Mouse (Mus musculus): ENCODE results near the gene Btg2. TPM values are rescaled to one million over a fixed set of nuclear protein-coding genes. Genes with fewer than 3 reads are reported as not detected.

Btg2 gene
- total and polyA plus RNA-seq, 3 experiments: 7.2 to 19.7 (median 11.6) TPM

- dilution Hi-C loops (cut with MboI; ENCODE audit: extremely low pct_ligation_motif_present, extremely low pct_unique_long_range_greater_than_20kb, low sequenced_read_pairs): no loop called here
- no peak overlapping the region for H3K4me3 ChIP-seq (replicated peaks in 1 of 3; ENCODE audit: low read depth in 2 of 3, low read length in 2 of 3, poor library complexity in 1 of 3)
- H3K9ac ChIP-seq (ENCODE audit: insufficient read depth, low read depth): peak overlapping the region; percentile 23; the same call in 1 of the 2 replicates
- H3K4me1 ChIP-seq (ENCODE audit: control insufficient read depth in 1 of 2, insufficient read depth in 2 of 2): peaks cover 21 to 55% of the 10 kb centered on the region in 2 experiments
- H3K79me2 ChIP-seq (replicated peaks; ENCODE audit: control insufficient read depth, extremely low read depth, insufficient read depth, poor library complexity, severe bottlenecking): no peaks in the 10 kb centered on the region
- H3K27me3 ChIP-seq (replicated peaks): peaks cover 30% of the 10 kb centered on the region
- TF ChIP-seq POLR2A (IDR thresholded peaks at IDR 0.05; ENCODE audit: low read depth, low read length) (no peak), MAZ (IDR thresholded peaks at IDR 0.05; ENCODE audit: low read depth, low read length) (no peak), ZC3H11A (IDR thresholded peaks at IDR 0.05; ENCODE audit: low read depth, low read length) (peak; percentile 61), ETS1 (conservative IDR thresholded peaks at IDR 0.05; ENCODE audit: low read depth, low read length) (peak; percentile 55), MEF2A (IDR thresholded peaks at IDR 0.05; ENCODE audit: borderline replicate concordance, low read depth, low read length) (no peak; the same call in 1 of the 2 replicates), ZKSCAN1 (IDR thresholded peaks at IDR 0.05; ENCODE audit: borderline replicate concordance, low read depth, low read length) (no peak), JUND (conservative IDR thresholded peaks at IDR 0.05; ENCODE audit: low read depth, low read length) (no peak), TCF12 (IDR thresholded peaks at IDR 0.05; ENCODE audit: low read depth, low read length) (peak; percentile 96), IRF4 (IDR thresholded peaks at IDR 0.05; ENCODE audit: low read depth, low read length) (peak; percentile 67), USF2 (conservative IDR thresholded peaks at IDR 0.05; ENCODE audit: low read depth, low read length) (no peak), NELFE (IDR thresholded peaks at IDR 0.05; ENCODE audit: low read depth, low read length) (no peak), JUN (IDR thresholded peaks at IDR 0.05; ENCODE audit: insufficient read depth, low read depth, low read length) (no peak), ZNF384 (IDR thresholded peaks at IDR 0.05; ENCODE audit: low read depth, low read length) (no peak), NRF1 (IDR thresholded peaks at IDR 0.05; ENCODE audit: low read depth, low read length) (0 out of 2 replicates have a peak, but pooled peaks have one; percentile 29), MAX (IDR thresholded peaks at IDR 0.05; ENCODE audit: low read length) (peak; percentile 62; the same call in 1 of the 2 replicates), CTCF (conservative IDR thresholded peaks at IDR 0.05 in 1 of 2, IDR thresholded peaks at IDR 0.05 in 1 of 2; ENCODE audit: low read depth in 2 of 2, low read length in 2 of 2) (peak in 1 of 2 experiments; percentile 86; a peak in 2 of 4 replicates), BHLHE40 (IDR thresholded peaks at IDR 0.05; ENCODE audit: low read depth, low read length) (no peak; the same call in 1 of the 2 replicates), CHD2 (IDR thresholded peaks at IDR 0.05; ENCODE audit: low read length) (no peak), SIN3A (IDR thresholded peaks at IDR 0.05; ENCODE audit: low read length) (no peak; the same call in 1 of the 2 replicates), KAT2A (IDR thresholded peaks at IDR 0.05; ENCODE audit: insufficient replicate concordance, low read length) (no peak), EP300 (IDR thresholded peaks at IDR 0.05; ENCODE audit: low read length) (peak; percentile 84), HCFC1 (IDR thresholded peaks at IDR 0.05; ENCODE audit: low read depth, low read length) (no peak), ZMIZ1 (IDR thresholded peaks at IDR 0.05; ENCODE audit: low read depth, low read length) (no peak), PAX5 (IDR thresholded peaks at IDR 0.05; ENCODE audit: low read length) (no peak), UBTF (IDR thresholded peaks at IDR 0.05; ENCODE audit: low read depth, low read length) (no peak), MAFK (IDR thresholded peaks at IDR 0.05; ENCODE audit: insufficient replicate concordance, low read length) (no peak), MXI1 (IDR thresholded peaks at IDR 0.05; ENCODE audit: low read depth, low read length) (peak; percentile 33; the same call in 1 of the 2 replicates), POLR2AphosphoS2 (IDR thresholded peaks at IDR 0.05; ENCODE audit: low read depth, low read length) (no peak), E2F4 (IDR thresholded peaks at IDR 0.05; ENCODE audit: insufficient replicate concordance, low read depth, low read length) (no peak), CHD1 (IDR thresholded peaks at IDR 0.05; ENCODE audit: low read depth, low read length) (no peak), SMC3 (IDR thresholded peaks at IDR 0.05; ENCODE audit: low read depth, low read length) (peak; percentile 95), RAD21 (IDR thresholded peaks at IDR 0.05; ENCODE audit: low read depth, low read length) (peak; percentile 74), USF1 (IDR thresholded peaks at IDR 0.05; ENCODE audit: low read depth, low read length) (no peak), TBP (conservative IDR thresholded peaks at IDR 0.05; ENCODE audit: low read depth, low read length) (no peak), GABPA (IDR thresholded peaks at IDR 0.05; ENCODE audit: insufficient replicate concordance, low read depth, low read length) (no peak), ELF1 (IDR thresholded peaks at IDR 0.05; ENCODE audit: low read depth, low read length) (no peak), MYC (IDR thresholded peaks at IDR 0.05; ENCODE audit: low read depth, low read length) (peak; percentile 59; the same call in 1 of the 2 replicates), RCOR1 (conservative IDR thresholded peaks at IDR 0.05; ENCODE audit: low read depth, low read length) (no peak)
- DNase-seq (ENCODE audit: extremely low read depth): peak; percentile 68
- H3K36me3 ChIP-seq (replicated peaks in 1 of 2; ENCODE audit: control insufficient read depth in 1 of 2, insufficient read depth in 1 of 2, low read length in 1 of 2): no peaks in the 10 kb centered on the region
- H3K9me3 ChIP-seq (replicated peaks; ENCODE audit: low read length): no peaks in the 10 kb centered on the region
- peak overlapping the region; percentile 71 for H3K4me2 ChIP-seq (ENCODE audit: insufficient read depth, low read depth, poor library complexity, severe bottlenecking)
- in situ Hi-C loops (cut with MboI; ENCODE audit: low pct_ligation_motif_present, low pct_unique_long_range_greater_than_20kb, low sequenced_read_pairs): loop anchor here (5.0 kb wide), 1 partner anchor 47 kb away; no protein-coding TSS in a partner anchor
- no peak overlapping the region for H3K27ac ChIP-seq (ENCODE audit: insufficient read depth, low read depth)
Observed at GRCm38 (mm10) chr1:134059739-134060695, 18.9 kb downstream of the Btg2 start.

Measured in CH12.LX (cell line).